Mouse (Mus musculus) midbrain, postnatal 0 days (tissue): ENCODE results near the gene Kdm2a. TPM values are rescaled to one million over a fixed set of nuclear protein-coding genes. Genes with fewer than 3 reads are reported as not detected.

Experiments used
- ATAC-seq: fragments of 200-750 bp; cut with Nextera tagmentation; 2 replicates; pipeline ENCODE4 v1.8.0; 2017; ENCODE audit warnings: moderate number of reproducible peaks, mild to moderate bottlenecking, moderate TSS enrichment, moderate library complexity; ENCODE audit not compliant: low FRiP score
- DNase-seq: peaks from one replicate; pipeline ENCODE4 v3.0.0-alpha.2; 2015; ENCODE audit warnings: low spot score
- H3K27ac ChIP-seq: fragments of 300-500 bp; sonication (generic); 2 replicates; pipeline ENCODE4 v1.5.1; 2014; ENCODE audit warnings: low read depth, mild to moderate bottlenecking, low read length, mixed read lengths
- H3K27me3 ChIP-seq: fragments of 300-500 bp; sonication (generic); 2 replicates; pipeline ENCODE4 v1.6.1; 2014; ENCODE audit warnings: low read length, control low read depth, mixed read lengths; ENCODE audit not compliant: insufficient read depth
- H3K36me3 ChIP-seq: fragments of 300-500 bp; sonication (generic); 2 replicates; pipeline ENCODE4 v1.6.1; 2014; ENCODE audit warnings: low read length, control low read depth, mixed read lengths; ENCODE audit not compliant: insufficient read depth
- H3K4me1 ChIP-seq: fragments of 300-500 bp; sonication (generic); 2 replicates; pipeline ENCODE4 v1.6.1; 2014; ENCODE audit warnings: mild to moderate bottlenecking, control low read depth, antibody characterized with exemption, low read length, mixed read lengths; ENCODE audit not compliant: insufficient read depth
- H3K4me2 ChIP-seq: fragments of 300-500 bp; sonication (generic); 2 replicates; pipeline ENCODE4 v1.6.1; 2014; ENCODE audit warnings: low read depth, mild to moderate bottlenecking, low read length, mixed read lengths; ENCODE audit not compliant: poor library complexity, severe bottlenecking
- H3K4me3 ChIP-seq: fragments of 300-500 bp; sonication (generic); 2 replicates; pipeline ENCODE4 v1.5.1; 2014; ENCODE audit warnings: low read depth, mild to moderate bottlenecking, low read length, moderate library complexity
- H3K9ac ChIP-seq: fragments of 300-500 bp; sonication (generic); replicated peaks from 2 replicates; pipeline ENCODE4 v1.6.1; 2014; ENCODE audit warnings: mild to moderate bottlenecking, low read length, moderate library complexity, mixed read lengths; ENCODE audit not compliant: poor library complexity, severe bottlenecking
- H3K9me3 ChIP-seq: fragments of 300-500 bp; sonication (generic); 2 replicates; pipeline ENCODE4 v1.6.1; 2016; ENCODE audit warnings: low read length, control low read depth
- CTCF ChIP-seq: IDR thresholded peaks from 2 replicates; pipeline ENCODE4 v1.5.1; 2016; ENCODE audit warnings: antibody characterized with exemption, mild to moderate bottlenecking
- WGBS: fragments of 180-500 bp; shearing (Covaris S2); extraction: QIAGEN DNeasy Blood & Tissue Kit; methylation state at CpG from one replicate; pipeline ENCODE4 v1.1.7; 2014; 5-methylcytosine and 5-hydroxymethylcytosine counted together
- polyA plus RNA-seq: library from polyadenylated mRNA; unstranded; fragments of >200 nt; fragmentation: Nextera tagmentation; extraction: Ambion mirVana; gene quantifications from 2 replicates; pipeline ENCODE4 v1.2.1, GENCODE M21; 2015
- total RNA-seq: library from RNA; depleted of rRNA; stranded (reverse); fragments of >200 nt; gene quantifications from 2 replicates; pipeline ENCODE4 v1.2.3, GENCODE M21; 2014

The Kdm2a gene
- total and polyA plus RNA-seq, 2 experiments from 2014 or later = 18.4 to 103 TPM

DNA sequence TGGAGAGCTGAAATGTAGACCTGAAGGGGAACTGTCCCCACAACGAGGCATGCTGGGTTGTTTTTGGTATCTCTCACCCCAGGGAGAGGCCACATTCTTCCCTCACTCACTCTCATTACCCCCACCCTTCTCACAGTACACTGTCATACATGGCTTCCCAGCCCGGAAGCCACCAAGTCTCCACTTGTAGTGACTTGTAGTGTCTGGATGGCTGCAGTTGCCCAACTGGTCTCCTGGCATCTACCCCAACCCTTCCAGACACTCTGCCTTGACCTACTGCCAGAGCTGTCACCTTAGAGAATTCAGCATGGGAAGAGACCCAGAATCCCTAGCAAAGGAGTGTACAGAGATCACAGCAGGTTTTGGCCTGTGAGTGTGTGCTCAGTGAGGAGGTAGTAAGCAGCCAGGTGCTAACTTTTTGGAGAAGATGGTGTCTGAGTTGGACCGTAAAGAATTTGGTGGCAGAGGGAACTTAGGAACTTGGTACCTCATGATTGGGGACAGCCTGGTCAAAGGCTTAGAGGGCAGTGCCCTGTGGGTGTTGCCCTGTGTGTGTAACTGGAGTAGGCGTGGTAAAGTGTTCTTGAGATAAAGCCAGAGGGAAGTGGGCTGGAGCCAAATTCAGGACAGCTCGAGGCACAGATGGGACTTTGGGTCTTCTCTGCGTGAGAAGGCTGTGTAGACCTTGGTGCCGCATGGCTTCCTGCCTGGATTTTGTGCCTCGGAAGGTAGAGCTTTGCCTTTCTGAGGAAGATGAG lies 22.2 kb upstream of the Kdm2a start:
- DNase-seq = peak; percentile 56
- no peak overlapping the region for H3K4me3 ChIP-seq
- no peak for TF ChIP-seq CTCF
- 91% methylated on average over 8 of the region's 8 CpGs for WGBS
- no peak for ATAC-seq
- no peak overlapping the region for H3K27ac ChIP-seq
- H3K27me3 ChIP-seq = no peaks in the 10 kb centered on the region
- H3K9ac ChIP-seq = no peak overlapping the region
- H3K4me1 ChIP-seq = no peaks in the 10 kb centered on the region
- H3K36me3 ChIP-seq = no peaks in the 10 kb centered on the region
- no peaks in the 10 kb centered on the region for H3K9me3 ChIP-seq
- H3K4me2 ChIP-seq = no peak overlapping the region

DNA sequence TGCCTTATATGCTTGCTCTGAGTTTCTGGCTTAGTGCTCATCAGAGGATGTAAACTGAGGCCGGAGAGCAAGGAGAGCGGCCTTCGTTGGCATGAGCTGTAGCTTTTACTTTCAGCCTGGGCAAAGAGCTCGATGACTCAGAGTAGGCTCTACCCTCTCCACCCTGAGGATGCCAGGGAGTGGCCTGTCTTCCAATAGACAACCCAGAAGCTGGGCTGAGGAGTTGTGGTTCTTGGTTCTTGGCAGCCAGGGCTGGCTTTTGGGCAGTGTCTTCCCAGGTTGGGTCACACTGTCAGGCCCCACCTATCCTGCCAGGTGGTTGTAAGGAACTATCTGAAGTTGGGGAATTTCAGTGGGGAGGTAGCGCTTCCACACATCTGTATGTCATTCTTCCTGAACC lies 21.6 kb upstream of the Kdm2a start:
- H3K9me3 ChIP-seq = no peaks in the 10 kb centered on the region
- no peak for DNase-seq
- H3K4me1 ChIP-seq = no peaks in the 10 kb centered on the region
- no peaks in the 10 kb centered on the region for H3K27me3 ChIP-seq
- no peaks in the 10 kb centered on the region for H3K36me3 ChIP-seq
- no peak overlapping the region for H3K4me3 ChIP-seq
- H3K27ac ChIP-seq = no peak overlapping the region
- no peak overlapping the region for H3K9ac ChIP-seq
- 95% methylated on average over 5 of the region's 5 CpGs for WGBS
- no peak for TF ChIP-seq CTCF
- no peak for ATAC-seq
- no peak overlapping the region for H3K4me2 ChIP-seq

DNA sequence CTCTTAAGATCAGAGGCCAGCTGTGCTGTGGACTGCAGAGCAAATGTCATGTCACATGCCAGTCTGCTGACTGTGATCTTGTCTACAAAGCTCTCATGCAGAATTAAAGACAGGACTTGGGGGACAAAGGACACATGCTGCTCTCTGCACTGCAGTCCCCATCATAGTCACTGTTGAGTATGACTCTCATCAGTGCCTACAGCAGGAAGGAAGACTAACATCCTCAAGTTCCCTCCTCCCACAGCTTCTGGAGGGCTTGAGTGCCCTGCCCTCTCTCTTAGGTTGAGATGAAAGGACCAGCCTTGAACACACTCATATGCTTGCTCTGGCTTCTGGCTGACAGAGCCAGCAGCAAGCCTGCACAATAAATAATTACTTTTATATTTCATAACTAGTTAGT lies 19.6 kb upstream of the Kdm2a start:
- DNase-seq (no peak), ATAC-seq (no peak)
- H3K4me1 ChIP-seq = no peaks in the 10 kb centered on the region
- H3K4me2 ChIP-seq = no peak overlapping the region
- TF ChIP-seq CTCF = no peak
- no peaks in the 10 kb centered on the region for H3K36me3 ChIP-seq
- no peak overlapping the region for H3K9ac ChIP-seq
- H3K9me3 ChIP-seq = no peaks in the 10 kb centered on the region
- no peak overlapping the region for H3K4me3 ChIP-seq
- H3K27me3 ChIP-seq = no peaks in the 10 kb centered on the region
- H3K27ac ChIP-seq = no peak overlapping the region

DNA sequence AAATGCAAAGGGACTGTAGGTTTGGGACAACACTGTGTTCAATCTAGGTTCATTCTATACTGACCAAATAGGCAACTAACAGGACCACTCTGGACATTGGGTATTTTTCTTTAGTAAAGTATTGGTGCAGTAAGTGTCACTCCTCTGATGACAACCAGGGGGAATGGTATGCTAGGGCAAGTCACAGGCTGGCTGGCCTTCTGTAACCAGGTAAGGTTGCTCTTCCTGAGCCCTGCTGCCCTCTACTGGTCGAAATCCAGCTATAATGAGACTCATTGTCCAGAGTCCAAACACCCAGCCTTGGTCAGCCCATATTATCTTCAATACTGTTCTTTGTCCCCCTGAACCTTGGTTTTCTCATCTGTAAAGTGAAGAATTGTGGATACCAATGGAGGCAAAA lies 19.1 kb upstream of the Kdm2a start:
- Histone ChIP-seq H3K4me1 (no peaks in the 10 kb centered on the region), H3K4me3 (no peak overlapping the region), H3K36me3 (no peaks in the 10 kb centered on the region), H3K4me2 (no peak overlapping the region), H3K9ac (no peak overlapping the region), H3K9me3 (no peaks in the 10 kb centered on the region), H3K27ac (no peak overlapping the region), H3K27me3 (no peaks in the 10 kb centered on the region)
- ATAC-seq = no peak
- peak; percentile 69 for TF ChIP-seq CTCF
- DNase-seq = peak; percentile 43
- WGBS = 0% methylated on average over 1 of the region's 1 CpGs

DNA sequence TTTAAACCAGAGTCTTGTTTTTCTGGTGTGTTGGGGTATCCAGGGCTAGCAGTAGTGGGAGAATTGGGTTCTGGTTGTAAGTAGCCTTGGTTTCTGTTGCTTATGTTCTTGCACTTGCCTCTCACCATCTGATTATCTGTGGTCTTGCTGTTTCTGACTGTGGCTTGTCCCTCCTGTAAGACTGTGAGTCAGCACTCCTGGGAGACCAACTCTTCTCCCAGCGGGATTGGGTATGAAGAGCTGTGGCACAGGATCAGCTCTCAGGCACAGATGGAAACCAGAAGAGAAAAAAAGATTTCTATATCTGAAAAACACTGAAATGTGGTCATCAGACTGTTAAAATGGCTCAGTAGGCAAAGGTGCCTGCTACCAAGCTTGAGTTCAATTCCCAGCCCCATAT lies 16.5 kb upstream of the Kdm2a start:
- no peaks in the 10 kb centered on the region for H3K9me3 ChIP-seq
- ATAC-seq = no peak
- DNase-seq = no peak
- no peak overlapping the region for H3K4me2 ChIP-seq
- TF ChIP-seq CTCF = no peak
- WGBS = 64% methylated on average over 1 of the region's 1 CpGs
- H3K9ac ChIP-seq = no peak overlapping the region
- no peak overlapping the region for H3K4me3 ChIP-seq
- H3K36me3 ChIP-seq = no peaks in the 10 kb centered on the region
- H3K27me3 ChIP-seq = no peaks in the 10 kb centered on the region
- no peak overlapping the region for H3K27ac ChIP-seq
- H3K4me1 ChIP-seq = no peaks in the 10 kb centered on the region

DNA sequence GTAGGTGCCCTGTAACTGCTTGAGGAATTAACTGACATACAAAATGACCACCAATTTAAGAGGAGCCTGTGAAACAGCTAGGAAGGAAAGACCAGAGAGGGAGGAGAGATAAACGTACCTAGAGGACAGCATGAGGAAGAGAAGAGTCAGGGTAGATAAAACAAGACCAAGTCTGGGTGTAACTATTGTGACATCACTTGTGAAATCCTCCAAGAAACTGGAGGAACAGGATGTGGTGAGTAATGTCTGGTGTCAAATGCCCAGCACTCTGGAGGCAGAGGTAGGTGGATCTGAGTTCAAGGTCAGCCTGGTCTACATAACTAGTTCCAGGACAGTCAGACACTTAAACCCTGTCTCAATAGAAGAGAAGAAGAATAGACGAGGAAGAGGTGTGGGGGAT lies 11.0 kb upstream of the Kdm2a start:
- Histone ChIP-seq H3K36me3 (no peaks in the 10 kb centered on the region), H3K27me3 (no peaks in the 10 kb centered on the region), H3K9me3 (no peaks in the 10 kb centered on the region), H3K4me2 (no peak overlapping the region), H3K27ac (no peak overlapping the region), H3K4me3 (no peak overlapping the region), H3K9ac (no peak overlapping the region), H3K4me1 (no peaks in the 10 kb centered on the region)
- DNase-seq (no peak), ATAC-seq (no peak)
- no peak for TF ChIP-seq CTCF
- 62% methylated on average over 2 of the region's 2 CpGs for WGBS
